Mouse (Mus musculus): ENCODE data around the gene Trim72.

Gene Trim72

GRCm38 (mm10) chr7:128003688-128004087 lies at the start of gene Trim72:
TSS of gene Trim72 (plus strand) at chr7:128003949.
- no peak for DNase-seq

GRCm38 (mm10) chr7:127959364-127959763 lies 44.4 kb upstream of the Trim72 start:
- DNase-seq: no peak

GRCm38 (mm10) chr7:127966371-127966918 lies 37.3 kb upstream of the Trim72 start:
- no peak for DNase-seq

- peak; percentile 95 for DNase-seq
Measured at GRCm38 (mm10) chr7:127967004-127967921, 36.5 kb upstream of the Trim72 start, which contains the start of gene Fus. TSS of gene Fus (plus strand) at chr7:127967457.

GRCm38 (mm10) chr7:127967922-127968828 lies 35.6 kb upstream of the Trim72 start:
- peak; percentile 82 for DNase-seq

GRCm38 (mm10) chr7:127974413-127974930 lies 29.3 kb upstream of the Trim72 start:
- DNase-seq: no peak

- DNase-seq: no peak
Measured at GRCm38 (mm10) chr7:127978856-127979255, 24.9 kb upstream of the Trim72 start.

- no peak for DNase-seq
Measured at GRCm38 (mm10) chr7:127980606-127981005, 23.1 kb upstream of the Trim72 start.

GRCm38 (mm10) chr7:127988904-127989303 lies 14.8 kb upstream of the Trim72 start:
- no peak for DNase-seq

- DNase-seq: peak; percentile 92
Measured at GRCm38 (mm10) chr7:127991643-127992487, 11.9 kb upstream of the Trim72 start.

GRCm38 (mm10) chr7:127992488-127993340 lies 11.0 kb upstream of the Trim72 start:
- DNase-seq: no peak

- peak; percentile 68 for DNase-seq
Measured at GRCm38 (mm10) chr7:127993341-127993977, 10.3 kb upstream of the Trim72 start, which contains the start of gene Pycard. TSS of gene Pycard (minus strand) at chr7:127993867.

GRCm38 (mm10) chr7:127999436-127999835 lies 4.3 kb upstream of the Trim72 start:
- DNase-seq: no peak

- DNase-seq: no peak
Measured at GRCm38 (mm10) chr7:128000068-128000950, 3.4 kb upstream of the Trim72 start.

- DNase-seq: no peak
Measured at GRCm38 (mm10) chr7:128003098-128003497, 651 bp upstream of the Trim72 start.

- no peak for DNase-seq
Measured at GRCm38 (mm10) chr7:128004150-128004486, 369 bp downstream of the Trim72 start.

- peak; percentile 65 for DNase-seq
Measured at GRCm38 (mm10) chr7:128004487-128005362, 976 bp downstream of the Trim72 start.

- DNase-seq: no peak
Measured at GRCm38 (mm10) chr7:128006193-128006592, 2.4 kb downstream of the Trim72 start.

Measured in lung, postnatal 36 days (tissue).